Mouse (Mus musculus) heart, adult 2 months (tissue): ENCODE data around the gene Lpar6. TPM values are rescaled to one million over a fixed set of nuclear protein-coding genes. Genes with fewer than 3 reads are reported as not detected.

Experiments used
- DNase-seq, 2 experiments: peaks; one replicate each; pipeline ENCODE4 v3.0.0; 2021
- H3K27ac ChIP-seq: fragments of 200-600 bp; 2 replicates; pipeline ENCODE4 v1.8.1; 2022
- H3K27me3 ChIP-seq: fragments of 200-500 bp; 2 replicates; pipeline ENCODE4 v1.6.1; 2012; ENCODE audit warnings: mild to moderate bottlenecking, low read length, inconsistent platforms, mixed read lengths; ENCODE audit not compliant: control insufficient read depth, insufficient read depth
- H3K36me3 ChIP-seq: fragments of 200-500 bp; 2 replicates; pipeline ENCODE4 v1.6.1; 2012; ENCODE audit warnings: low read length, inconsistent platforms; ENCODE audit not compliant: control insufficient read depth, insufficient read depth
- H3K4me1 ChIP-seq: fragments of 200-500 bp; 2 replicates; pipeline ENCODE4 v1.6.1; 2011; ENCODE audit warnings: low read length; ENCODE audit not compliant: control insufficient read depth, insufficient read depth
- H3K4me3 ChIP-seq: fragments of 200-600 bp; 2 replicates; pipeline ENCODE4 v1.8.1; 2022
- H3K79me2 ChIP-seq: fragments of 200-500 bp; replicated peaks from 2 replicates; pipeline ENCODE4 v1.6.1; 2012; ENCODE audit warnings: mild to moderate bottlenecking, inconsistent platforms, low read length, moderate library complexity, mixed read lengths; ENCODE audit not compliant: control insufficient read depth, insufficient read depth
- H3K9ac ChIP-seq: fragments of 200-500 bp; 2 replicates; pipeline ENCODE4 v1.6.1; 2012; ENCODE audit warnings: low read depth, mild to moderate bottlenecking, control low read depth, inconsistent platforms, low read length, mixed read lengths
- CTCF ChIP-seq: fragments of 200-600 bp; IDR thresholded peaks from 2 replicates; pipeline ENCODE4 v1.8.1; 2022; ENCODE audit warnings: antibody characterized with exemption, mild to moderate bottlenecking, moderate library complexity
- EP300 ChIP-seq: fragments of 200-500 bp; IDR thresholded peaks from 2 replicates; pipeline ENCODE4 v1.6.1; 2011; ENCODE audit warnings: low read depth, low read length, control low read depth; ENCODE audit not compliant: insufficient read depth
- POLR2A ChIP-seq: fragments of 200-500 bp; IDR thresholded peaks from 2 replicates; pipeline ENCODE4 v1.6.1; 2011; ENCODE audit warnings: mild to moderate bottlenecking, low read depth, low read length, control low read depth; ENCODE audit not compliant: insufficient read depth
- WGBS: fragments of 180-500 bp; shearing (Covaris S2); methylation state at CpG from one replicate; pipeline ENCODE4 v1.1.7; 2018; 5-methylcytosine and 5-hydroxymethylcytosine counted together
- intact Hi-C: fragments of 180-260 bp; cut with DNase I; formaldehyde crosslinking; loops from one replicate; pipeline ENCODE4 v1.15.1; 2025
- polyA plus RNA-seq: library from polyadenylated mRNA; depleted of rRNA; stranded (reverse); fragments of >200 nt; gene quantifications from 2 replicates; pipeline ENCODE4 v1.2.3, GENCODE M21; 2012
- total RNA-seq, 2 experiments: library from RNA; stranded (reverse); gene quantifications; 2 replicates each; pipeline ENCODE4 v1.2.3; 2021

The Lpar6 gene
- total and polyA plus RNA-seq, 3 experiments: 1.5 to 2.3 (median 2.3) TPM

GRCm38 (mm10) chr14:73262210-73262609 is 24.5 kb downstream of the Lpar6 start:
- Histone ChIP-seq H3K27ac (no peak overlapping the region), H3K27me3 (no peaks in the 10 kb centered on the region), H3K4me1 (peaks cover 5% of the 10 kb centered on the region), H3K9ac (no peak overlapping the region), H3K36me3 (no peaks in the 10 kb centered on the region; the same call in 1 of the 2 replicates), H3K79me2 (no peaks in the 10 kb centered on the region), H3K4me3 (no peak overlapping the region)
- intact Hi-C loops: no loop called here
- no peak for DNase-seq
- no peak for TF ChIP-seq CTCF
- no peak for TF ChIP-seq EP300
- TF ChIP-seq POLR2A: no peak
- WGBS: 90% methylated on average over 9 of the region's 9 CpGs

- Histone ChIP-seq H3K79me2 (no peaks in the 10 kb centered on the region), H3K27me3 (no peaks in the 10 kb centered on the region), H3K36me3 (no peaks in the 10 kb centered on the region; the same call in 1 of the 2 replicates), H3K4me1 (no peaks in the 10 kb centered on the region), H3K4me3 (no peak overlapping the region), H3K27ac (no peak overlapping the region), H3K9ac (no peak overlapping the region)
- intact Hi-C loops: no loop called here
- 90% methylated on average over 3 of the region's 3 CpGs for WGBS
- no peak for TF ChIP-seq POLR2A
- no peak for TF ChIP-seq EP300
- peak; percentile 59 for TF ChIP-seq CTCF
- DNase-seq: no peak
Observed at GRCm38 (mm10) chr14:73266166-73266565, 28.5 kb downstream of the Lpar6 start.

DNA sequence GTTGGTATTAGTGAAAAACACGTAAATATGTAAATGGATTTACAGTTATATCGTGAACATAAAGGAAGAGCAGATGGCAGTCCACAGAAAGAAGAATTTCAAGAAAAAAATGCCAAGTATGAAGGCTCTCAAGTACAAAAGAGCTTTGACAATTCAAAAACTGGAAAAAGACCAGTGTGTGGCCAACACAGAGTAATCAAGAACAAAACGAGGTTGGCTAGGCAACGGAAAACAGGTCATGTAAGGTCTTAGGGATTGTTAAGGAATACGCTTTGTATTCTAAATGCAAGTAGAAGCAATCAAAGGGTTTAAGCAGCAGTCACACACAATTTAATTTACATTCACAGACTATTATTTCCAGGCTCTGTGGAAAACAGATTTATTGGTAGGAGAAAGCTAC is 34.1 kb downstream of the Lpar6 start:
- DNase-seq: no peak
- Histone ChIP-seq H3K36me3 (no peaks in the 10 kb centered on the region), H3K27me3 (no peaks in the 10 kb centered on the region), H3K79me2 (no peaks in the 10 kb centered on the region), H3K4me1 (no peaks in the 10 kb centered on the region), H3K27ac (no peak overlapping the region), H3K4me3 (no peak overlapping the region), H3K9ac (no peak overlapping the region)
- TF ChIP-seq EP300 (no peak), CTCF (no peak), POLR2A (no peak)
- intact Hi-C loops: no loop called here
- 81% methylated on average over 5 of the region's 5 CpGs for WGBS

DNA sequence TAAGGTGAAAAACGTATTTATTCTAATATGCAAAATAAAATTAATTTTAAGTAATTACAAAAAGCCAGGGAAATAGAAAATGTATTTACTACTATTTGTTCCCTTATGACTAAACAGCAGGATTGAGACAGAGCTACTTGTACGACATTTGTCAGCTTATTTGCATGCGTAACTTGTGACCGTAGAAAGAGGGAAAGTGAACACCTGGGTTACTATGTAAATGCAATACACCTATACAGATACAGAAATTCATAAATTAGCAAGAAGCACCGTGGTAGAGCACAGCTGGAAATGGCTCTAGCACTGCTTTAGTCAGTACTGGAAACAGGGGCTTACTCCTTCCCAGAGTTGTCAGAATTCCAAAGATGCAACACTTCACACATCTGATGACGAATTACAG is 41.4 kb downstream of the Lpar6 start:
- no peaks in the 10 kb centered on the region for H3K36me3 ChIP-seq
- no peak overlapping the region for H3K9ac ChIP-seq
- intact Hi-C loops: no loop called here
- no peak overlapping the region for H3K4me3 ChIP-seq
- TF ChIP-seq EP300 (no peak), POLR2A (no peak), CTCF (no peak)
- no peak overlapping the region for H3K27ac ChIP-seq
- H3K79me2 ChIP-seq: no peaks in the 10 kb centered on the region
- DNase-seq: no peak
- no peaks in the 10 kb centered on the region for H3K27me3 ChIP-seq
- no peaks in the 10 kb centered on the region for H3K4me1 ChIP-seq
- 90% methylated on average over 6 of the region's 6 CpGs for WGBS

GRCm38 (mm10) chr14:73280996-73281395 is 43.3 kb downstream of the Lpar6 start:
- Histone ChIP-seq H3K9ac (no peak overlapping the region), H3K27me3 (no peaks in the 10 kb centered on the region), H3K79me2 (no peaks in the 10 kb centered on the region), H3K36me3 (no peaks in the 10 kb centered on the region), H3K4me1 (no peaks in the 10 kb centered on the region), H3K4me3 (no peak overlapping the region), H3K27ac (no peak overlapping the region)
- intact Hi-C loops: loop anchor here (2.0 to 5.0 kb wide), 2 partner anchors 104 to 174 kb away; no protein-coding TSS in a partner anchor
- no peak for TF ChIP-seq POLR2A
- no peak for TF ChIP-seq EP300
- TF ChIP-seq CTCF: peak; percentile 69
- no peak for DNase-seq
- 9% methylated on average over 1 of the region's 1 CpGs for WGBS

GRCm38 (mm10) chr14:73289915-73290314 is 52.2 kb downstream of the Lpar6 start:
- TF ChIP-seq CTCF (no peak), EP300 (no peak), POLR2A (no peak)
- Histone ChIP-seq H3K4me1 (no peaks in the 10 kb centered on the region), H3K9ac (no peak overlapping the region), H3K79me2 (no peaks in the 10 kb centered on the region), H3K36me3 (peaks cover 2% of the 10 kb centered on the region), H3K27me3 (no peaks in the 10 kb centered on the region), H3K27ac (no peak overlapping the region), H3K4me3 (no peak overlapping the region)
- 94% methylated on average over 2 of the region's 2 CpGs for WGBS
- intact Hi-C loops: no loop called here
- no peak for DNase-seq
